Mouse (Mus musculus): Measurements from ENCODE around the gene Gli1.
"Not testable (repeated sequence)": the region's sequence is repeated elsewhere in the genome, so short reads cannot be mapped to it uniquely, and the experiment has no call there.

Gene Gli1

DNA sequence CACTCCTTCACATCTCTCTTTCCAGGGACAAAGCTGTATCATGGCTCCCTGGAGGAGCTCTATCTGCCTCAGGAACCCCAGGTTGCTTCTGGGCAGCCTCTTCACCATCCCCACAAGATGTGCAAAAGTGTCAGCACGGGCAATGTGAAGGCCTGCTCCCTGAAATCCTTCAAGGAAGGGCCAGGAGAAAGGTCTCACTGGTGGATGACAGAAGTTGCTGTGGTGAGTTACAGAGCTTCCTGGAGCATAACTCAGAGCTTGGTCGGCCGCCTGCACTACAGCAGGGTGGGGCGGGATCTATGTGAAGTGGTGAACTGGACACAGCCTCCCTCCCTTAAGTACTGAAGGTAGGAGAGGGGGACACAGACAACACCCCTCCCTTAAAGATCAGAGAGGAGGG, 19.1 kb downstream of the Gli1 start:
- DNase-seq (ENCODE audit: low spot score in 2 of 2), result no peak

DNA sequence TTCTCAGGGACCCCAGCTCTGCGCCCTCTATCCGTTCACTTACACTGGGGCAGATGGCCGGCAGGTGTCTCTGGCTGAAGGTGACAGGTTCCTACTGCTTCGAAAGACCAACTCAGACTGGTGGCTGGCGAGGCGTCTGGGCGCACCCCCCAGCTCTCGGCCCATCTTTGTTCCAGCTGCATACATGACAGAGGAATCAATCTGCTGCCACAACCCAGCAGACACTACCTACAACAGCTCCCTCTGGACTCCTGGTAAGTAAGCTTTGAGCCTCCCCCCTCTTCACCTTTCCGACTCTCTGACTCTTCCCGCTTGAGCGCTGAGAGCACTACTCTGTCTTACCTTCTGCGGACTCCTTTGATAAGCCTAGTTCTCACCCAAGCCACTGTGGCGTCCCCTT, 19.6 kb downstream of the Gli1 start:
- no peak for DNase-seq (ENCODE audit: low spot score in 2 of 2)

DNA sequence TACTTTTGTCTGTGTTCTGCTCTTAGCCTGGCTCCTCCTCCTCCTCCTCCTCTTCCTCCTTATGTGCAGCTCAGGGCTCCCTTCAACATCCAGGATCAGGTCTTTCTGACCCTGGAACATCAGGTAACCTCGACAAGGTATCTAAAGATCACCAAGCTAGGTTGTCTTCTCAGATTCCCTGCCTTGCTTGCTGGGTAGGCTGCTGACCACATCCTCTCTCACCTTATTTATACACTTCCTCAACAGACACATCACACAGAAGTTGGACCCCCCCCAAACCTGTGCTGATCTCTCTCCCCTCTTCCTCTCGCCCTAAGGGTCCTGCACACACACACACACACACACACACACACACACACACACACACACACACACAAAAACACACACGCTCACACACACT, 20.2 kb downstream of the Gli1 start, which contains the start of gene Arhgap9:
Arhgap9 (plus strand) TSS at position 344 of the 400 bp plus-strand sequence.
- DNase-seq (ENCODE audit: low spot score in 2 of 2), result no peak

DNA sequence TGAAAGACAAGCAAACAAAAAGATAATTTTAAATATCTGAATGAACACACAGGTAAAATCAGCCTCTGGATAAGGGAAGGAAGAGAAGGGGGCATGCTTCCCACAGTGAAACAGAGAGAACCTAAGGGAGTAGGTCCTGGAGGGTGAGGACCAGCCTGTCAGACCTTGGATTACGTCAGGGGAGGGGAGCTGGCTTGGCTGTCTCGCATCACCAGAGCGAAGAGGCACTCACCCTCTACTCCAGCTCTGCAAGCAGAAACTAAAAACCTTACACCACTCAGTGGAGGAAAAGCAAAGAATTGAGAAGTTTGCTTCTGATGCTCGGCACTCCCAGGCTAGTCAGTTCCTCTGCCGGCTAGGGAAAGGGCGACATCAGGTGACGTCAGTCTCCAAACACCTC, 21.8 kb downstream of the Gli1 start:
- no peak for DNase-seq (ENCODE audit: low spot score in 2 of 2)

DNA sequence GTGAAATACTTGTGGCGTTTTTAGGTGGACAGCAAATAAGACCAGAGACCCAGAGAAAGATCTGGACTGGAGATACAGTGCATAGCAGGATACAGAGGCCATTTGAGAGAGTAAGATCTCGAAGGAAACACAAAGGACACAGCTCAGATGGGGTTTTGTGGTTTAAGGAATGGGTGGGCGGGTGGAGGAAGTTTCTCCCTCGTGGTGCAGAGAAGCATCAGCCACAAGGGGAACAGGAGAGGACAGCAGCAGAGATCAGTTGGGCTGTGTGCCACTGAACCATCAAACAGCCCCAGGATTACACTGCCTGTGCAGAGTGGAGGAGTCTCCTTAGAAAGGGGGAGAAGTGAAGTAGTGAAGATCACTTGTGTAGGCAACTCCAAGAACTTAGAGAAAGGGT, 23.8 kb downstream of the Gli1 start:
- DNase-seq (ENCODE audit: low spot score in 2 of 2), result no peak

- no peak for DNase-seq (ENCODE audit: low spot score in 2 of 2)
These were observed 24.5 kb downstream of the Gli1 start for GRCm38 (mm10) chr10:127317277-127317676.

GRCm38 (mm10) chr10:127314950-127315349, 26.8 kb downstream of the Gli1 start:
- DNase-seq (ENCODE audit: low spot score in 2 of 2), result not testable (repeated sequence)

- not testable (repeated sequence) for DNase-seq (ENCODE audit: low spot score in 2 of 2)
These were observed 28.3 kb downstream of the Gli1 start for GRCm38 (mm10) chr10:127313516-127313915.

- DNase-seq (ENCODE audit: low spot score in 2 of 2), result no peak
These were observed 28.9 kb downstream of the Gli1 start for GRCm38 (mm10) chr10:127312858-127313257.

DNA sequence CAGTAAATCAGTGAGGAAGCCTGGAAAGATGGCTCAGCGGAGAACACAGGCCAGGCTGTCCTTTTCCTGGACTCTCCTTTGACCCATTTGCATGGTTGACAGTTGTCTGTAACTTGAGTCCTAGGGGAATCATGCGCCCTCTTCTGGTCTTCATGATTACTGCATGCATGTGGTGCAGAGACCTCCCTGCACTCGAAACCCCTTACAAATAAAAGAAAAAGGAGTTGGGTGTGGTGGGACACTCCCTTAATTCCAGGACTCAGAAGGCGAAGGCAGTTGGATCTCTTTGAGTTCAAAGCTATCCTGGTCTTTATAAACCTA, 29.5 kb downstream of the Gli1 start:
- DNase-seq (ENCODE audit: low spot score in 2 of 2), result peak; percentile 52 to 61

GRCm38 (mm10) chr10:127311476-127312355, 30.1 kb downstream of the Gli1 start, which contains the start of gene Mars:
Gene Mars, minus strand, starts transcription at chr10:127311786.
- DNase-seq (ENCODE audit: low spot score in 2 of 2), result peak; percentile 94 to 96

- DNase-seq (ENCODE audit: low spot score in 2 of 2), result no peak
These were observed 31.0 kb downstream of the Gli1 start for GRCm38 (mm10) chr10:127310523-127311475.

DNA sequence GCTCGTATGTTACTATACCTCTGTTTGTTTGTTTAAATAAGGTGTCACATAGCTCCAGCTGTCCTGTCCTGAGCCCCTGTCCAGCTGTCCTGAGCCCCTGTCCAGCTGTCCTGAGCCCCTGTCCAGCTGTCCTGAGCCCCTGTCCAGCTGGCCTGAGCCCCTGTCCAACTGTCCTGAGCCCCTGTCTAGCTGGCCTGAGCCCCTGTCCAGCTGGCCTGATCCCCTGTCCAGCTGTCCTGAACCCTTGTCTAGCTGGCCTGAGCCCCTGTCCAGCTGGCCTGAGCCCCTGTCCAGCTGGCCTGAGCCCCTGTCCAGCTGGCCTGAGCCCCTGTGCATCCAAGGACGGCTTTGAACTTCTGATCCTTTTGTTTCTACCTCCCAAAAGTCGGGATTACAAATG, 32.6 kb downstream of the Gli1 start:
- not testable (repeated sequence) for DNase-seq (ENCODE audit: low spot score in 2 of 2)

DNA sequence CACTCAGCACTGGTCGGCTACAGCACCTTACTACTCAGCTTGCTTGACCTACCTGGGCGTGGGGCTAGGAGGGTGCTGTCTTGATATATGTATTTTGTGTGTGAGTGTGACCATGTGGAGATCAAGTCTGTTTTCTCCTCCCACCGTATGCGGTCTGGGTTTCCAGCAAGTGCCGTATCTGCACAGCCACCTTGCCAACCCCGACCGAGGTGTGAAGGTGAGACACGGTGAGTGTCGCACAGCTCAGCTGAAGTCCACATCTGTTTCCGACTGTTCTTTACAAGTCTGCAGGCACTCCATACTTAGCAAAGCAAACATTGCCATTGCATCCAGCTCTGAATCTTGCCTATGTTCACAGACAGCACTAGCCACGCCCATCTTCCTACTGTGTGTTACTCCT, 38.6 kb downstream of the Gli1 start:
- no peak for DNase-seq (ENCODE audit: low spot score in 2 of 2)

DNA sequence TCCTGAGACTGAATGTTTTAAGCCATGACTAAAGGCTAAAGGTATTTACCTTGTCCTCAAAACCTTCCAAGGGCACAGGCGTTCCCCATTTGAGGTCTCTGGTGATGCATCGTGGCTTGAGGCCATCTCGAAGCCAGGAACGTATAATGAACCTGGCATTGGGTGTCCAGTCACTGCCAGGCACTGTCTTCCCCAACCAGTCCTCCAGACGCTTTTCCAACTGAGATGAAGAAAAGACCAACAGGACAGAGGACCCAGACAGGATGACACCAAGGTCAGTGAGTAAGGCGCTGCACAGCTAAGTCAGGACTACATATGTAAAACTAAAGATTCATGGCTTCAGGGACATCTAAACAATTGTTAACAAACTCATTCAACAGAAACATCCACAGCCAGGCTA, 41.4 kb downstream of the Gli1 start:
- no peak for DNase-seq (ENCODE audit: low spot score in 2 of 2)

DNA sequence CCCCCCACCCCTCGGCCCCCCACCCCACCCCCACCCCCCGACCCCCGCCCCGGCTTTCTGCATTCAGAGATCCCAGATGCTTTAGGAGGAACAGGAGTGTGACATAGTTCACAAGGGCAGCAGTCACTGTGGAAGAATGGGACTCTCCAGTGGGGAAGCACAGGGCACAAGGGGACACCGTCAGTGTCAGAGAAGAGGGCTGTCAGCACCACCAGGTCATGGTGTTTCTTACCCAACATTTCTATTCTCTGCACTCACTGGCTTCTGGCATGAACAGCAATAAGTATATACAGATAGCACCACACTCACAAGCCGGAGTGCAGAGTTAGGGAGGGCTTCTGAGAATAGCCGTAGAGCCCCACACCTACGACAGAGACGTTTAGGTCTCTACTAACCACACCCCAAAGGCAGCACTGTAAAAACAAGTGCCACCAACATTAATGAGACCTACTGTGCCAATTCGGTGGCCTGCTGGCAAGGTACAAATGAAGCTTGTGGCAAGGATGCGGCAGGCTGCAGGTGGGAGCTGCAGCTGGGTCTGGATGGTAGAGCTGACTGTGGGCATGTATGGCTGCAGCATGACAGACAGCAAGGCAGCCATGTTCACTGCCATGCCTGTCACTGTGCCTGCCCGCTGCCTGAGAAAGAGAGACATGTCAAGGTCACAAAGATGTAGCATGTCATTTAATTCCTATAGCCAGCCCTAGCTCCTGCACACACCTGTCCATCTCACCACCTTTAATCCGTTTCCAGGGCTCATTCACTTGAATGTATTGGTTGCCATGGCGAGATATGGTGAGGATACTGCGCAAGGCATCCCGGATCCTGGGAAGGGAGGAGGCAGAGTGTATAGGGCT, 44.5 kb downstream of the Gli1 start:
- DNase-seq (ENCODE audit: low spot score in 2 of 2), result no peak

- no peak for DNase-seq (ENCODE audit: low spot score in 2 of 2)
These were observed 45.6 kb downstream of the Gli1 start for GRCm38 (mm10) chr10:127295986-127296794.

- DNase-seq (ENCODE audit: low spot score in 2 of 2), result no peak
These were observed 46.8 kb downstream of the Gli1 start for GRCm38 (mm10) chr10:127294895-127295510.

DNA sequence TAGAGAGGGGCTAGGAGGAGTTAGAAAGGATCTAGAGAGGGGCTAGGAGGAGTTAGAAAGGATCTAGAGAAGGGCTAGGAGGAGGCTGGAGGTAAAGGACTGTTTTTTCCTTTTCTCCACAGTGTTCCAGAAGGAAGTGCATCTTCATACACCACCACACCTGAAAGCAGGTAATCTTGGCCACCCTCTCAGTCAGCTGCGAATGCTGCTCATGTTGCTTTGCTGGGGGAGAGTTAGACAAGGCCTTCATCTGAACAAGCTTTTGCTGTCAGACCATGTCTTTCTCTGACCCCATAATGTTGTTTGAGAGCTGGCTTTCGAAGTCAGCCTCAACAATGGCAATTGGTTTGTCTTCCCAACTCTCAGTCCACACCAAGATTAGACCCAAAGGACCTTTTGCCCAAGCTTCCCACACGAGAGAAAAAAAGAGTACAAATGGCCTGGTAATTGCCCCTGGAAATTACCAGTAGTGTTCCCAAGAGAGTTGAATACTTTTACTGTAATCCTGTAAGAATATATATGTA, 48.1 kb downstream of the Gli1 start:
- DNase-seq (ENCODE audit: low spot score in 2 of 2), result no peak

DNA sequence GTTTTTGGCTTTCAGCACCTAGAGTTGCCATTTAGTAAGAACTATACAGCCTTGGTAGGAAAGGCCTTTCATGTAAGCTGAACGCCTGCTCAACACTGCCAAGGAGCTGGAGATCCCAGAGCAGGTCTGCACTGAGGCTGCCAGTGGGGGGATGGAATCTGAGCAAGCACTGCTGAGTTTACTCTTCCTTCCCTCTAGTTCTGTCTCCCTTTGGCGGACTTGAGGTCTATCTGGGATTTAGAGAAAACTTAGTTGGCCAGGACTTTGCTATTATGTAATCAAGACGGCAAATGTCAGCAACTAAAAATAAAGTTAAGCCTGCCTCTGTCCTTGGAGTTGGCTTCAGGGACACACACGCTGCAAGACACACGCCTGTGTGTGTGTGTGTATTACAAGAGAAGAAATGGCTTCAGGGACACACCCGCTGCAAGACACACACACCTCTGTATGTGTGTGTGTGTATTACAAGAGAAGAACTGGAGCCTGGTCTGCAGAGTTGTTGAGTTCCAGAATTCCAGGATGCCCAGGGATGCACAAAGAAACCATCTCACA, 48.7 kb downstream of the Gli1 start:
- DNase-seq (ENCODE audit: low spot score in 2 of 2), result no peak

Measured in right cerebral cortex, postnatal 36 days (tissue).